Mouse (Mus musculus) midbrain, embryonic 11.5 days (tissue): ENCODE measurements around the gene 4930442H23Rik. TPM values are rescaled to one million over a fixed set of nuclear protein-coding genes. Genes with fewer than 3 reads are reported as not detected.

Source experiments
- ATAC-seq: fragments of 200-750 bp; cut with Nextera tagmentation; 2 replicates; pipeline ENCODE4 v1.8.0; 2017; ENCODE audit warnings: moderate TSS enrichment, moderate library complexity; ENCODE audit not compliant: low FRiP score
- DNase-seq: peaks from one replicate; pipeline ENCODE4 v3.0.0; 2015; ENCODE audit warnings: low spot score; ENCODE audit errors: missing footprints
- H3K27ac ChIP-seq: fragments of 300-500 bp; sonication (generic); 2 replicates; pipeline ENCODE4 v1.5.1; 2014; ENCODE audit warnings: low read depth, low read length
- H3K27me3 ChIP-seq: fragments of 300-500 bp; sonication (generic); 2 replicates; pipeline ENCODE4 v1.6.1; 2014; ENCODE audit warnings: mild to moderate bottlenecking, low read length, moderate library complexity, mixed read lengths; ENCODE audit not compliant: control insufficient read depth, insufficient read depth
- H3K36me3 ChIP-seq: fragments of 300-500 bp; sonication (generic); 2 replicates; pipeline ENCODE4 v1.6.1; 2014; ENCODE audit warnings: mild to moderate bottlenecking, low read length, moderate library complexity, mixed read lengths; ENCODE audit not compliant: control insufficient read depth, insufficient read depth
- H3K4me1 ChIP-seq: fragments of 300-500 bp; sonication (generic); 2 replicates; pipeline ENCODE4 v1.6.1; 2014; ENCODE audit warnings: low read length; ENCODE audit not compliant: control insufficient read depth, insufficient read depth
- H3K4me2 ChIP-seq: fragments of 300-500 bp; sonication (generic); 2 replicates; pipeline ENCODE4 v1.6.1; 2014; ENCODE audit warnings: mild to moderate bottlenecking, moderate library complexity
- H3K4me3 ChIP-seq: fragments of 300-500 bp; sonication (generic); 2 replicates; pipeline ENCODE4 v1.5.1; 2014; ENCODE audit warnings: low read depth, low read length
- H3K9ac ChIP-seq: fragments of 300-500 bp; sonication (generic); 2 replicates; pipeline ENCODE4 v1.6.1; 2014; ENCODE audit warnings: low read length
- H3K9me3 ChIP-seq: fragments of 300-500 bp; sonication (generic); 2 replicates; pipeline ENCODE4 v1.6.1; 2016; ENCODE audit warnings: low read length; ENCODE audit not compliant: control insufficient read depth
- WGBS: fragments of 180-500 bp; shearing (Covaris S2); extraction: QIAGEN DNeasy Blood & Tissue Kit; methylation state at CpG from one replicate; pipeline ENCODE4 v1.1.7; 2014; 5-methylcytosine and 5-hydroxymethylcytosine counted together
- polyA plus RNA-seq: library from polyadenylated mRNA; unstranded; fragments of >200 nt; fragmentation: Nextera tagmentation; extraction: Ambion mirVana; gene quantifications from 2 replicates; pipeline ENCODE4 v1.2.1, GENCODE M21; 2014

4930442H23Rik gene
- polyA plus RNA-seq, 1 experiment from 2014 or later: not detected

GRCm38 (mm10) chr10:81134181-81134587 is 49.5 kb downstream of the 4930442H23Rik start:
- H3K9me3 ChIP-seq: no peaks in the 10 kb centered on the region
- no peak overlapping the region for H3K4me2 ChIP-seq
- WGBS: 1% methylated on average over 16 of the region's 16 CpGs
- H3K27ac ChIP-seq: no peak overlapping the region
- ATAC-seq: no peak
- no peak overlapping the region for H3K4me3 ChIP-seq
- H3K4me1 ChIP-seq: peaks cover 24% of the 10 kb centered on the region
- no peaks in the 10 kb centered on the region for H3K36me3 ChIP-seq
- peaks cover 35% of the 10 kb centered on the region for H3K27me3 ChIP-seq
- no peak for DNase-seq
- no peak overlapping the region for H3K9ac ChIP-seq

Other genes with a start within 250 kb of the 4930442H23Rik start
- gene Gng7, start 168.9 kb downstream of the 4930442H23Rik start, polyA plus RNA-seq: 6.6 and 7.0 TPM in 2 replicates
- 3.1 and 3.3 TPM in 2 replicates for gene Diras1, start 158.2 kb downstream of the 4930442H23Rik start, polyA plus RNA-seq
- 9.1 and 10.1 TPM in 2 replicates for gene Slc39a3, start 146.4 kb downstream of the 4930442H23Rik start, polyA plus RNA-seq
- 200 and 232 TPM in 2 replicates for gene Sgta, start 123.7 kb downstream of the 4930442H23Rik start, polyA plus RNA-seq
- 44.1 and 51.4 TPM in 2 replicates for gene Thop1, start 113.8 kb downstream of the 4930442H23Rik start, polyA plus RNA-seq
- 0.08 and 0.34 TPM in 2 replicates for gene Creb3l3, start 85.0 kb downstream of the 4930442H23Rik start, polyA plus RNA-seq
- 189 and 210 TPM in 2 replicates for gene Map2k2, start 77.9 kb downstream of the 4930442H23Rik start, polyA plus RNA-seq
- gene Zbtb7a, start 48.6 kb downstream of the 4930442H23Rik start, polyA plus RNA-seq: 5.3 and 5.6 TPM in 2 replicates
- 42.1 and 46.5 TPM in 2 replicates for gene Pias4, start 15.9 kb downstream of the 4930442H23Rik start, polyA plus RNA-seq
- 398 and 422 TPM in 2 replicates for gene Eef2, start 7.2 kb downstream of the 4930442H23Rik start, polyA plus RNA-seq
- gene Dapk3, start 844 bp downstream of the 4930442H23Rik start, polyA plus RNA-seq: 49.7 and 50.6 TPM in 2 replicates
- not detected in 2 replicates for gene Nmrk2, start 18.2 kb upstream of the 4930442H23Rik start, polyA plus RNA-seq
- gene Atcay, start 47.0 kb upstream of the 4930442H23Rik start, polyA plus RNA-seq: 21.2 and 22.2 TPM in 2 replicates
- gene Zfr2, start 49.3 kb upstream of the 4930442H23Rik start, polyA plus RNA-seq: 3.0 and 3.8 TPM in 2 replicates
- 2.5 and 2.7 TPM in 2 replicates for gene Matk, start 69.1 kb upstream of the 4930442H23Rik start, polyA plus RNA-seq
- gene Mrpl54, start 83.1 kb upstream of the 4930442H23Rik start, polyA plus RNA-seq: 198 and 205 TPM in 2 replicates
- gene Apba3, start 83.1 kb upstream of the 4930442H23Rik start, polyA plus RNA-seq: 25.4 and 31.2 TPM in 2 replicates
- gene Tjp3, start 107.7 kb upstream of the 4930442H23Rik start, polyA plus RNA-seq: 3.9 and 4.0 TPM in 2 replicates
- gene Pip5k1c, start 109.1 kb upstream of the 4930442H23Rik start, polyA plus RNA-seq: 42.0 and 46.2 TPM in 2 replicates
- gene Cactin, start 137.3 kb upstream of the 4930442H23Rik start, polyA plus RNA-seq: 31.9 and 36.8 TPM in 2 replicates
- 2.4 and 2.6 TPM in 2 replicates for gene Tbxa2r, start 144.9 kb upstream of the 4930442H23Rik start, polyA plus RNA-seq
- gene Gipc3, start 159.4 kb upstream of the 4930442H23Rik start, polyA plus RNA-seq: 0.04 TPM in 1 of 2 replicates, not detected in the other
- gene Hmg20b, start 166.6 kb upstream of the 4930442H23Rik start, polyA plus RNA-seq: 89.1 and 97.7 TPM in 2 replicates
- 2.8 and 4.4 TPM in 2 replicates for gene Mfsd12, start 173.6 kb upstream of the 4930442H23Rik start, polyA plus RNA-seq
- 0.12 TPM in 1 of 2 replicates, not detected in the other for gene 4930404N11Rik, start 182.0 kb upstream of the 4930442H23Rik start, polyA plus RNA-seq
- gene Fzr1, start 194.7 kb upstream of the 4930442H23Rik start, polyA plus RNA-seq: 94.3 and 104 TPM in 2 replicates
- 43.3 and 53.7 TPM in 2 replicates for gene Dohh, start 200.6 kb upstream of the 4930442H23Rik start, polyA plus RNA-seq
- 2.7 and 2.9 TPM in 2 replicates for gene Gm48551, start 200.6 kb upstream of the 4930442H23Rik start, polyA plus RNA-seq
- gene Gm48552, start 205.2 kb upstream of the 4930442H23Rik start, polyA plus RNA-seq: 0.20 and 0.47 TPM in 2 replicates
- 2.3 and 2.7 TPM in 2 replicates for gene Smim24, start 209.2 kb upstream of the 4930442H23Rik start, polyA plus RNA-seq